In genomic region chr4:5587465-5587864, GRCm38 (mm10) we compare ENCODE assay signal across 20 mouse cellular contexts.
DNase-seq lines count a peak whose midpoint lies in the region; ATAC-seq lines count a peak whose summit lies in the region.
"Had no signal": no experiment of that assay in that cellular context is flagged by ENCODE, and none has a peak within 500 bp of the region (broad histone marks: within the 10 kb centered on the region; RNA-seq: fewer than 3 reads in every experiment).

No protein-coding gene starts in this region.

- no peak overlapping the region for H3K4me2 ChIP-seq in liver, embryonic 16.5 days (ENCODE audit: low read depth, low read length)
- no peak overlapping the region for H3K4me2 ChIP-seq in liver, embryonic 12.5 days
- no peak overlapping the region for H3K4me2 ChIP-seq in stomach, embryonic 16.5 days (ENCODE audit: low read depth, low read length)
- H3K4me2 ChIP-seq in forebrain, embryonic 11.5 days (ENCODE audit: low read depth, low read length, severe bottlenecking): no peak overlapping the region
- H3K4me2 ChIP-seq: lung, embryonic 15.5 days; midbrain, embryonic 11.5 days had no signal

- H3K27me3 ChIP-seq in liver, embryonic 16.5 days (ENCODE audit: control insufficient read depth, insufficient read depth, low read depth, low read length): no peaks in the 10 kb centered on the region
- H3K27me3 ChIP-seq in liver, embryonic 12.5 days (replicated peaks): no peaks in the 10 kb centered on the region
- no peaks in the 10 kb centered on the region for H3K27me3 ChIP-seq in stomach, embryonic 16.5 days (ENCODE audit: control insufficient read depth, insufficient read depth, low read length)
- H3K27me3 ChIP-seq in forebrain, embryonic 11.5 days (ENCODE audit: control insufficient read depth, insufficient read depth, low read length): no peaks in the 10 kb centered on the region
- H3K27me3 ChIP-seq: lung, embryonic 15.5 days had no signal

- peak; percentile 74 for ATAC-seq in liver, embryonic 16.5 days (ENCODE audit: low read depth)
- no peak for ATAC-seq in liver, embryonic 12.5 days
- peak; percentile 37; the same call in 1 of the 2 replicates for ATAC-seq in stomach, embryonic 16.5 days (ENCODE audit: insufficient read depth, low FRiP score)
- ATAC-seq in forebrain, embryonic 11.5 days (replicated peaks; ENCODE audit: low FRiP score): no peak
- ATAC-seq: activated CD4-positive, CD25-positive, alpha-beta regulatory T cell, adult 4 months; CD4-positive, CD25-positive, alpha-beta regulatory T cell, adult 4 months; forebrain, embryonic 16.5 days; inflammation-experienced regulatory T-cells, adult 6 months had no signal

- no peak overlapping the region for H3K9ac ChIP-seq in liver, embryonic 16.5 days (ENCODE audit: low read depth, low read length)
- no peak overlapping the region for H3K9ac ChIP-seq in liver, embryonic 12.5 days
- H3K9ac ChIP-seq in stomach, embryonic 16.5 days (ENCODE audit: low read length): no peak overlapping the region
- H3K9ac ChIP-seq in forebrain, embryonic 11.5 days (ENCODE audit: low read length): no peak overlapping the region
- H3K9ac ChIP-seq: lung, embryonic 15.5 days had no signal

- H3K4me1 ChIP-seq in liver, embryonic 16.5 days (ENCODE audit: control insufficient read depth, low read depth, low read length): no peaks in the 10 kb centered on the region
- H3K4me1 ChIP-seq in liver, embryonic 12.5 days: no peaks in the 10 kb centered on the region
- peaks cover 6% of the 10 kb centered on the region; the same call in 1 of the 2 replicates for H3K4me1 ChIP-seq in stomach, embryonic 16.5 days (ENCODE audit: control insufficient read depth, insufficient read depth, low read length)
- no peaks in the 10 kb centered on the region for H3K4me1 ChIP-seq in forebrain, embryonic 11.5 days (replicated peaks; ENCODE audit: control insufficient read depth, insufficient read depth, low read length)
- H3K4me1 ChIP-seq: heart, embryonic 10.5 days; lung, embryonic 15.5 days had no signal

- no peak overlapping the region for H3K27ac ChIP-seq in liver, embryonic 16.5 days (ENCODE audit: low read length)
- no peak overlapping the region for H3K27ac ChIP-seq in liver, embryonic 12.5 days
- no peak overlapping the region for H3K27ac ChIP-seq in stomach, embryonic 16.5 days (ENCODE audit: low read length)
- H3K27ac ChIP-seq in forebrain, embryonic 11.5 days (ENCODE audit: low read depth, low read length): no peak overlapping the region
- H3K27ac ChIP-seq: heart, embryonic 10.5 days; lung, embryonic 15.5 days had no signal

- no peaks in the 10 kb centered on the region for H3K9me3 ChIP-seq in liver, embryonic 16.5 days (replicated peaks; ENCODE audit: control insufficient read depth, low read length)
- no peaks in the 10 kb centered on the region for H3K9me3 ChIP-seq in liver, embryonic 12.5 days (replicated peaks)
- no peaks in the 10 kb centered on the region for H3K9me3 ChIP-seq in stomach, embryonic 16.5 days (replicated peaks; ENCODE audit: control insufficient read depth, low read length)
- no peaks in the 10 kb centered on the region for H3K9me3 ChIP-seq in forebrain, embryonic 11.5 days (ENCODE audit: control insufficient read depth, low read length)
- H3K9me3 ChIP-seq: heart, embryonic 10.5 days; lung, embryonic 15.5 days had no signal

- no peaks in the 10 kb centered on the region for H3K36me3 ChIP-seq in liver, embryonic 16.5 days (ENCODE audit: control insufficient read depth, insufficient read depth)
- no peaks in the 10 kb centered on the region for H3K36me3 ChIP-seq in liver, embryonic 12.5 days
- no peaks in the 10 kb centered on the region for H3K36me3 ChIP-seq in stomach, embryonic 16.5 days (ENCODE audit: control insufficient read depth, insufficient read depth, low read length)
- no peaks in the 10 kb centered on the region for H3K36me3 ChIP-seq in forebrain, embryonic 11.5 days (ENCODE audit: control insufficient read depth, insufficient read depth, low read length)
- H3K36me3 ChIP-seq: heart, embryonic 10.5 days; lung, embryonic 15.5 days had no signal

- 53% methylated on average over 4 of the region's 4 CpGs for WGBS in liver, embryonic 16.5 days (ENCODE audit: insufficient replicate concordance)
- 67% methylated on average over 4 of the region's 4 CpGs for WGBS in liver, embryonic 12.5 days (ENCODE audit: insufficient replicate concordance)
- 77% methylated on average over 4 of the region's 4 CpGs for WGBS in stomach, embryonic 16.5 days
- WGBS in forebrain, embryonic 11.5 days: 89% methylated on average over 4 of the region's 4 CpGs

- DNase-seq in adrenal gland, postnatal 10 days: peak; percentile 4
- DNase-seq in adrenal gland, postnatal 25 days: no peak
- DNase-seq in gonadal fat pad, adult 2 months (ENCODE audit: low read depth): peak; percentile 89
- DNase-seq in forebrain, embryonic 11.5 days (ENCODE audit: low spot score): no peak
- DNase-seq: cerebellum, adult 2 months; gastrocnemius, postnatal 25 days; kidney, postnatal 14 days; right cerebral cortex, adult 18-20 months; thymus, adult 2 months had no signal

- H3K4me3 ChIP-seq in liver, embryonic 16.5 days (ENCODE audit: low read depth, low read length): no peak overlapping the region
- no peak overlapping the region for H3K4me3 ChIP-seq in liver, embryonic 12.5 days
- H3K4me3 ChIP-seq in stomach, embryonic 16.5 days (replicated peaks; ENCODE audit: low read length): no peak overlapping the region
- no peak overlapping the region for H3K4me3 ChIP-seq in forebrain, embryonic 11.5 days (ENCODE audit: low read depth, low read length)
- H3K4me3 ChIP-seq: erythroblast, embryonic 14.5 days; heart, embryonic 10.5 days; lung, embryonic 15.5 days had no signal

Comparison
In these comparisons a context has a peak if more than half of its experiments do, and no peak if none do; other contexts are left out.
1. DNase-seq: peak in adrenal gland, postnatal 10 days (single experiment) and gonadal fat pad, adult 2 months (single experiment); none in adrenal gland, postnatal 25 days (single experiment) and forebrain, embryonic 11.5 days (single experiment).
2. ATAC-seq: peak in liver, embryonic 16.5 days (single experiment) and stomach, embryonic 16.5 days (single experiment); none in liver, embryonic 12.5 days (single experiment) and forebrain, embryonic 11.5 days (single experiment).